Mouse (Mus musculus) heart, embryonic 14.5 days (tissue): ENCODE results near the gene Zfp677. TPM values are rescaled to one million over a fixed set of nuclear protein-coding genes. Genes with fewer than 3 reads are reported as not detected.

Experiments used
- polyA plus RNA-seq: library from polyadenylated mRNA; unstranded; fragments of >200 nt; fragmentation: Nextera tagmentation; extraction: Ambion mirVana; gene quantifications from 2 replicates; pipeline ENCODE4 v1.2.1, GENCODE M21; 2014

Gene Zfp677
- polyA plus RNA-seq, 1 experiment from 2014 or later, result 2.1 TPM

Other genes with a start within 250 kb of the Zfp677 start
- gene Vmn1r234, start 157.7 kb upstream of the Zfp677 start, polyA plus RNA-seq, result not detected in 2 replicates
- not detected in 2 replicates for gene Vmn1r235, start 127.3 kb upstream of the Zfp677 start, polyA plus RNA-seq
- gene Vmn1r236, start 100.8 kb upstream of the Zfp677 start, polyA plus RNA-seq, result not detected in 2 replicates
- not detected in 2 replicates for gene Vmn1r237, start 71.9 kb upstream of the Zfp677 start, polyA plus RNA-seq
- gene Zfp54, start 39.5 kb downstream of the Zfp677 start, polyA plus RNA-seq, result 3.4 and 4.0 TPM in 2 replicates
- gene Zfp51, start 66.6 kb downstream of the Zfp677 start, polyA plus RNA-seq, result 9.8 and 11.6 TPM in 2 replicates
- gene Zfp53, start 105.2 kb downstream of the Zfp677 start, polyA plus RNA-seq, result 5.3 and 5.5 TPM in 2 replicates
- 3.8 and 4.0 TPM in 2 replicates for gene Zfp52, start 151.8 kb downstream of the Zfp677 start, polyA plus RNA-seq
- 14.7 and 14.8 TPM in 2 replicates for gene Zfp948, start 183.3 kb downstream of the Zfp677 start, polyA plus RNA-seq